Mouse (Mus musculus) liver, postnatal 0 days (tissue): ENCODE data around the gene Myo18a.

Source experiments
- CTCF ChIP-seq: sonication (generic); IDR thresholded peaks from 2 replicates; pipeline ENCODE4 v1.5.1; 2016; ENCODE audit warnings: antibody characterized with exemption, low read depth
- EP300 ChIP-seq: IDR thresholded peaks from 2 replicates; pipeline ENCODE4 v1.6.1; 2016; ENCODE audit warnings: antibody characterized with exemption, low read depth, mild to moderate bottlenecking

GRCm38 (mm10) chr11:77901775-77902355 is 138.8 kb downstream of the Myo18a start:
- TF ChIP-seq EP300 (no peak), CTCF (no peak)
